Mouse (Mus musculus) adrenal gland, postnatal 4 days (tissue): ENCODE data around the gene Zfp383. TPM values are rescaled to one million over a fixed set of nuclear protein-coding genes. Genes with fewer than 3 reads are reported as not detected.
"Not testable (repeated sequence)": the region's sequence is repeated elsewhere in the genome, so short reads cannot be mapped to it uniquely, and the experiment has no call there.

Source experiments
- DNase-seq, 2 experiments: peaks; one replicate each; pipeline ENCODE4 v3.0.0; 2021 to 2022; ENCODE audit warnings: low spot score in 2 of 2, mixed read lengths in 2 of 2
- long read RNA-seq, 2 experiments: library from polyadenylated mRNA; stranded (forward); transcript quantifications; one replicate each; pipeline ENCODE4 v2.0.0; 2021
- total RNA-seq, 2 experiments: library from RNA; stranded (reverse); gene quantifications; 2 replicates each; pipeline ENCODE4 v1.2.3; 2021

The Zfp383 gene
- total RNA-seq, result 10 to 100 TPM; 11.0 to 12.1 TPM
- long read RNA-seq, experiment 1, partial matches to known transcripts, result 0 of 1 reads
- long read RNA-seq, experiment 1, other reads (novel, unspliced or antisense), result 1 of 1 reads
- long read RNA-seq, experiment 2, partial matches to known transcripts, result 0 of 2 reads
- long read RNA-seq, experiment 2, other reads (novel, unspliced or antisense), result 0 of 2 reads

DNA sequence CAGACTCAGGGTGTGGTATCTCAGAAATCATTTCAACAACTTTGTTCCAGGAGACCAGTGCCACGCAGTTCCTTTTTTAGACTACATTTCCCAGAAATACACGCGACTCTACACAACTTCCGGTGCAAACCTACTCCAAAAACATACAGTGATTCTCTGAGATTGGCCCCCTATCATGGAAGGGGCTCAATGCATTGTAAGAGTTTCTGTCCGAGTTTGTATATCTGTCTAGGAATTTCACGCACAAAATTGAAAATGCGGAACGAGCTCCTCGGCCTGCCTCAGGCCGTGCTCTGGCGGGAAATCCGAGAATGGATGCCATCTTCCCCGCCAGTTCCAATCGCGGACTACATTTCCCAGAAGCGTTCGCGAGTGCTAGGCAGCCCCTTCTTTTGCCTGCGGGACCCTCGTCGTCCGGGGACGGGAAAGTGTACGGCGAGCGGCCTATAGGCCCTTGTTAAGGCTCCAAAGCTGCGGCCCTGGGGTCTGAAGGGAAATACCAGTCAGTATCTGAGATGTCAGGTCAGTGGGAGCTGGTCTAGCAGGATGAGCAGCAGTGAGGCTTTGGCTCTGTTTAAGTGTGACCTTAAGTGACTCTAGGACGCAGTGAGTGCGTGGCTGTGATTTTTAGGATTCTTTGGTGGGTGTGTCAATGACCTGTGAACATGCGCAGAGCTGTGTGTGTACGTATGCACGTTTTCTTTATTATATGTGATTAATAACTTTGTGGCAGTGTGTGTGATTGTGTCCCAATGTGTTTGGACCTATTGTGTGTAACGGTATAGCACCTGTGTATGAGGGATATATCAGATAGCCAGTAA, at the start of gene Zfp383:
Zfp383 (plus strand) TSS at position 94 of the 821 bp plus-strand sequence.
- peak; percentile 44 to 61 for DNase-seq

DNA sequence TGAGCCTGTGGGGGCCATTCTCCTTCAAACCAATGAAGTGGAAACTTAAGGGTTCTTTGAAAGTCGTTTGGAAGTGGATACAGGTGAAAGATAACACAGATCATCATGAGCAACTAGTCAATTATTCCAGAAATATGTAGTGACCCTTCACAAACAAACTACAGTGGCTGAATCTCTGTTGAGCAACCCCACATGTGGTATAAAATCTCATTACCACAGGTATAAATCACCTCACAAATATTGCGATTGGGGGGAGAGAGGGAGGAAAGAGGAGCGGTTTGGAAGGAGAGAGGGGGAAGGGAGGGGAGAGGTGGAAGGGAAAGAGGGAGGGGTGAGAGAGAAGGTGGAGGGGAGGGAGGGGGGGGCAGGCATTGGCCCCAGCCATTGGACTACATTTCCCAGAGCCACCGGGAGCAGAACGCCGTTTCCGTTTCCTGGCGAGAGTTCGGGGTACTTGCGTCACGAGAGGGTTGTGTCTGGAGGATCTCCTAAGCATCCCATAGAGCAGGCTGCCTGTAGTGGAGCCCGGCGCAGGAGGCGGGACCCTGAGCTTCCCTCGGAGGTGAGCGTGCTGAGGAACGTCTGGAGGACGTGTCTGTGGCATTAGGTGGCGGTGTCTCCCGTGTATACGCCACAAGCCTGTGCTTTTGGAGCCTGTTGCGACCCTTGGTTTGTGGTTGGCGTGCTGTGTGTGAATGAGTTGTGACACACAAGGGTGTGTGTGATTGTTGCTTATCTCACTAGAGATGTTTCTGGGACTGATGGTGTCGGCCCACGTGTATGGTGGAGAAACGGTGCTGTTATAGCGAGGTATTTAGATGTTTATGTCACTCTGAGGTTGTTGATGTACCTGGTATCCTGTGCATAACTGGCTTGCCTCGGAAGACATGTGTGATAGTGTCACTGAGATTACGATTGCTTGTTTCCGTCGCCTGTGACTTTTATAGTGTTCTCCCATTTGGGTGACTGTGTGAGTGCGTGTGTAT, 48.2 kb upstream of the Zfp383 start, which contains the start of gene Zfp420:
Zfp420 (plus strand) TSS at position 448 of the 986 bp plus-strand sequence.
- DNase-seq, result peak; percentile 41 to 68

DNA sequence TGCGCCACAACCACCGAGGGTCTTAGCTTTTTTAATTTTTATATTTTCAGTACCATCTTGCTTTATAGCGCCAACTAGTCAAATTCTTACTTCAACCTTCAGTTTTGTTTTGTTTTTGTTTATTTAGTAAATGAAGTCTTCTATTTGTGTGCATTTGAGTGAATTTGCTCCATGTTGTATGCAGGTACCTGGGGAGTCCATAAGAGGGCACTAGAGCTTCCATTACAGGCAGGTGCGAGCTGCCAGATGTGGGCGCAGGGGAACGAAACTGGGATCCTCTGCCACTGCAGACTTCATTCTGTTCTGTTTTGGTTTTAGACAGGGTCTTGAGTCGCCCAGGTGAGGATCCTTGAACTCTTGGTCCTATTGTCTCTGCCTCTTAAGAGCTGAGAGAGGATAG, 46.4 kb upstream of the Zfp383 start:
- DNase-seq, result no peak

DNA sequence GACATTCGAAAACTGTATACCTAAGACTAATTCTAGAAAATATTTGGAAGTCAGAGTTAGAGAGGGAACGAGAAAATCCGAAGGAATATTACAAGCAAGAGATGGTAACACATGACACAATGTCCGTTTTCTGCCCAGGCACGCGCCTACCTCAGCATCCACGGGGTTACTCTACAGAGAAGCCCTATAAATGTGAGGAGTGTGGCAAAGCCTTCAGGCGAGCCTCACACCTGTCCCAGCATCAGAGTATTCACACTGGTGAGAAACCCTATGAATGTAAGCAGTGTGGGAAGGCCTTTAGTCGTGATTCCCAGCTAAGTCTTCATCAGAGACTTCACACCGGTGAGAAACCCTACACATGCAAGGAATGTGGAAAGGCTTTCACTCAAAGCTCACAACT, 33.8 kb upstream of the Zfp383 start:
- DNase-seq, result no peak

DNA sequence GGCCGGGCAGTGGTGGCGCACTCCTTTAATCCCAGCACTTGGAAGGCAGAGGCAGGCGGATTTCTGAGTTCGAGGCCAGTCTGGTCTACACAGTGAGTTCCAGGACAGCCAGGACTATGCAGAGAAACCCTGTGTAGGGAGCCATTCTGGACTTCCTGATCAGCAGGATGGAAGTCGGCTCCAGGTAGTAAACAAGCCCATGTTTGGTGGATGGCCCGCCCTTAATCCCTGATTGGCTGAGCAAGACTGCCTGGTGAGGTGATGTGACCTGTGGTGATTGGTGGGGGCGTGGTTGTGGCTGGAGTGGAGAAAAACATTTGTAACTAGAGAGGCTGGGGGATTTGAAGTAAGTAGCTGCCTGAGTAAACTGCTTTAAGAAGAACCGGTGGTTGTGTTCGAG, 30.5 kb upstream of the Zfp383 start:
- DNase-seq, result not testable (repeated sequence)

DNA sequence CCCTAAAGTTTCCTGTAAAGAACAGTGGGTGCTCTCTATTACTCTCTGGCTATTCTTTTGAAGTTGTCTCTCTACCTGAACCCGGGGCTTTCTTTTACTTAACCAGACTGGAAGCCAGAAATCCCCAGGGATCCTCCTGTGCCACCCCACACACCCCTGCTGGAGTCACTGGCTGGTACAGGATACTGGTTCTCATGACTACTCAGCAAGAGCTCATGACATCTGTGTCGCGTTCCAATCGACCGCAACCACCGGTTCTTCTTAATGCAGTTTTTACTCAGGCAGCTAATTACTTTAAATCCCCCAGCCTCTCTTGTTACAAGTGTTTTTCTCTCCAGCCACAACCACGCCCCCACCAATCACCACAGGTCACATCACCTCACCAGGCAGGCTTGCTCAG, 28.0 kb upstream of the Zfp383 start:
- no peak for DNase-seq

DNA sequence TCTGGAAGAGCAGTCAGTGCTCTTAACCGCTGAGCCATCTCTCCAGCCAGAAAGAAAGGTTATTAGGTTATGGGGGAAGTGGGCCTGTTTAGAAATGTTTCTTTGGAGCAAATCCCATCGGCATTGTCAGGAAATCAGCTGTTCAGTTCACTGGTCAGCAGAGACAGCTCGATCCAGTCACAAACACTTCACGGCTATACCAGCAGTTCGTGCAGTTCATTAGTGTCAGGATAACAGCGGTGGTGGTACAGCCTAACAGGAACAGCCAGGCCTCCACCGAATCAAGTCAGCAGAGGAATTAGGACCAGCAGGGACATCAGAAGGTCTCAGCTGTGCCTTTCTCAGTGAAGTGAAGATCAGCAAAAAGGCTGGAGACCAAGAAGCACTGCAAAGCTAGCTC, 27.1 kb upstream of the Zfp383 start:
- no peak for DNase-seq

DNA sequence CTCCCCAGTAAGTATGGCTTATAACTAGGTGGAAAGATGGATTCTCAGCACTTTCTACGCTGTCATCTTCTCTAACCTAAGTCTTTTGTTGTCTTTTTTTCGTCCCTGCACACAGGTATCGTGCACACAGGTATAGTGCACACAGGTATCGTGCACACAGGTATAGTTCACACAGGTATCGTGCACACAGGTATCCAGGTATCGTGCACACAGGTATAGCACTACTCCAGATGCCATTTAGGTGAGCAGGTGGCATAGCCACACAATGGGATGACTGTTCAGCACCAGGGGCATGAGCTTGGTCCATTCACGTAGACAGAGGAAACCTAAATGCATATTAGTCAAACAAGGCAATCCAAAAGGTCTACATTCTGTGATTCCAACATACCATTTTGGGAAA, 17.5 kb upstream of the Zfp383 start:
- DNase-seq, result no peak

DNA sequence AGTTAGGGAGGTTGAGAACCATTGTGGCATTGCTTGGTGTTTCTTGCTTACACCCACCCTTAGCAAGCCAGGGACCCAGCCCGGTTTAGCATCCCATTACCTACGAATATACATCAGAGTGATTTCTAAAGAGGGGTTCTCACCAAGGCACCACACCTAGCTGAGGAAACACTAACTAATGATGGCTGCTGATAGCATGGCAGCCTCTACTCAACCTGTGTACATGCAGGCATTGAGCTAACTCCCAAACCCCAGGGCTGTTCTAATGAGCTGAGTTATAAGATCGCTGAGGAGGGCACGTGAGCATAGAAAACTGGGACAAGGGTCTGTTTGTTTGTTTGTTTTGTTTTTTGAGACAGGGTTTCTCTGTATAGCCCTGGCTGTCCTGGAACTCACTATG, 15.3 kb upstream of the Zfp383 start:
- DNase-seq, result no peak

DNA sequence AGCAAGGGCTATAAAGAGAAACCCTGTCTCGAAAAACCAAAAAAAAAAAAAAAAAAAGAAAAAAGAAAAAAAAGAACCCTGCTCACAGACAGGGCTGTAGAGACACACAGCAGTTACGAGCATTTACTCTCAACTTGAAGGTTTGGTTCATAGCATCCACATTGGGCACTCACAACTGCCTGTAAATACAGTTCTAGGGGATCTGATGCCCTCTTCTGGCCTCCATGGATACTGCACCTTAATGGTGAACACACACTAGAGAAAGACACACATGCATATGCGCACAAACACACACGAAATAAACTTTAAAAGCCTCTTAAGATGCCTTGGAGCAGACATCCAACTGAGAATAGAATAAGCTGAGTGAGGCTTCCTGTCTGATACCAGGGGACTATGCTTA, 9.7 kb upstream of the Zfp383 start:
- no peak for DNase-seq

DNA sequence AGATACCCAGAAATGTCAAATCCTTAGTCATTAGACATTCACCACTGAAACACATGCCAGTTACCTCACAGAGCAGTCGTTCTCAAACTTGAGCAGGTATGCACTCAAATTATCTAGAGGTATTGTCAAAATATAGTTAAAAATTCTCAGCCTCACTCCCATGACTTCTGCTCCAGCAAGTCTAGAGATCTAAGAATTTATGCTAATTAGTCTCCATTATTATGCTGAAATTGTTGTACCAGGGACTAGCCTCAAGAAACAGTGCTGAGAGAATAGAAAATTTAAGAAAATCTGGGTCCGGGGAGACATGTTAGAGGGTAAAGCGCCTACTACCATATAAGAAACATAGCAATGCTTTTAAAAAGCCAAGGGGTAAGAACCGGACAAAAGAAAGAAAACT, 3.9 kb upstream of the Zfp383 start:
- DNase-seq, result no peak

DNA sequence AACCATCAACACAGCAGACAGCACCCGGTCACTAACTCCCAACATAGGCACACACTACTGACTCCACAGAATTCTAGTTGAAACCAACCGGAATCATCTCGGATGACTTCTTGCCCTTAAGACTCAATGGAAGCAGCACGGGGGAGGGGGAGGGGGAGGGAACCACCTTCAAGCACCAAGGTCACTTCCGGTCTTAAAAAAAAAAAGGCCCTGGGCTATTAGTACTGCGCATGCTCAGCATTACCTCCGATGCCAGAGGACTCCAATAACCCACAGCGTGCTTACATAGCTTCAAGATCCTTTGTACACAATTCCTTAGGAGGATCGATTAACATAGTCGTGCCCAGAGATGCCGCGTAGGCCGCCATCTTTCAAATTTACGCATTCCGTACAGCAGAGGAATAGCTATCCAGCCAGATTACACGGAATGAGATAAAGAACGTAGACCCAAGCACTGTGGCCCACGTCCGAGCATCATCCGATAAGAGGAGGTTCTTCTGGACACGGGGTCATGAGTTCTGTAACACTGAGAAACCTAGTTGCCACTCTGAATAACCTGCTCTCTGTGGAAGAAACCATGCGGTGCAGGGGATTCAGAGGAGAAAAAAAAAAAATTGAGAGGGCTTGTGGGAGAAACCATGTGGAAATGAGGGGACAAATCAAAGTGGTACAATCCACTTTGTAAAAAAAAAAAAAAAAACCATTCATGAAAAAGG, 1.9 kb upstream of the Zfp383 start, which contains the start of gene Zfp27:
Zfp27 (minus strand) TSS at position 607 of the 716 bp plus-strand sequence.
- DNase-seq, result peak in 1 of 2 experiments; percentile 29

DNA sequence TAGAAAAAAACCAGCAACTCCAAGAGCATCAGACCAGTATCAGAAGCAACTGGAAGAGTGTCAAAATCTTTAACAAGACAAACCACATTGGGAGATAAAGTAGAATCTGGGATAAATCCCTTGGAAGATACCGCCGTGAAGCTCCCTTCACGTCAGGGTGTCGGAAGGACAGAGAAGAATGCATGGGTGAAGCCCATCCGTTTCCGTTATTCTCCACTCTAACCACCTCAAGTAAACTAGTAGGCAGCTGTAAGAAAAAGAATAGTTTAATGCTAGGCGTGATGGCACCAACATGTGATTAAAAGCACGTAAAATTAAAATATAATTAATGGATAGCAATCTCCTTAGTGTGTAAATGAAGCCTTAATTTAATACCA, 1.4 kb upstream of the Zfp383 start:
- DNase-seq, result no peak

DNA sequence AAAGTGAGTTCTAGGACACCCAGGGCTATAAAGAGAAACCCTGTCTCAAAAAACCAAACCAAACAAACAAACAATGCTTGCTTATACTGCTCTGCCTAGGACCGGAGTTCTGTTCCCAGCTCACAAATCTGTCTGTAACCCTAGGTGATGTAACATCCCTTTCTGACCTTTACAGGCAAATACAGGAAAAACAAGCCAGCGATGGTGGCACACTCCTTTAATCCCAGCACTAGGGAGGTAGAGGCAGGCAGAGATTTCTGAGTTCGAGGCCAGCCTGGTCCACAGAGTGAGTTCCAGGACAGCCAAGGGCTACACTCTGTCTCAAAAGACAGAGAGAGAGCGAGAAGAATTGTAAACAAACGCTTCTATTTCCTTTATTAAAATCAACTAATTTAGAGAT, 817 bp upstream of the Zfp383 start:
- no peak for DNase-seq

DNA sequence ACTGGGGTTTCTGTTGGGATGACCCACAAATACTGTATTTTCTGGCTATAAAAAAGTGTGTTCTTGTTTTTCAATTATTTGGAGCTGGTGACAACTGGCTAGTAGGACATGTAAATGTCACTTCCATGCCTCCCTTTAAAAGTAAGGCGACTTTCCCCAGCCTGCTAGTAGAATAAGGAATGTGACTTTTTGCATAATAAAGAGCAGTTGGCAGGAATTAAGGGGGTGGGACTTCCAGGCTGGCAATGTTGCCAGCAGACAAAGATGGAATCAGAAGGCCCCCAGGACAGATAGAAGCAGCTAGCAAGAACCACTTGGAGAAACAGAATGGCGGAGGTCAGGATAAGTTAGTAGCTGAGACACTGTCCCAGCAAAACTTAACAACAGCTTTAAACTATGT, 2.2 kb downstream of the Zfp383 start:
- no peak for DNase-seq

DNA sequence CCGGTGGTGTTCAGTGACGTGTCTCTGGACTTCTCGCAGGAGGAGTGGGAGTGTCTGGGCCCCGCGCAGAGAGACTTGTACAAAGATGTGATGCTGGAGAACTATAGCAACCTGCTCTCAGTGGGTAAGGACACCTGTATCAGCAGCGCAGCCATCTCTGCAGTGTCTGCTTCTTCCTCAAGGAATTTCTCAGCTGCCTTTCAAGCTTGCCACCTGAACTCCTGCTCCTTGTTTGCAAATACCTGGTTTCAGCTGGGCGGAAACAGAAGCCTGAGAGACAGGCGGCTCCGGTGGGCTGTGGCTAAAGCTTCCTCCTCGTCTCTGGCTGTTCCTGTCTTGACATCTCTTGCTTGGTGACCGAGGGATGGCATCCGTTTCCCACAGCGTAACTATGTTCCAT, 4.1 kb downstream of the Zfp383 start:
- DNase-seq, result no peak

DNA sequence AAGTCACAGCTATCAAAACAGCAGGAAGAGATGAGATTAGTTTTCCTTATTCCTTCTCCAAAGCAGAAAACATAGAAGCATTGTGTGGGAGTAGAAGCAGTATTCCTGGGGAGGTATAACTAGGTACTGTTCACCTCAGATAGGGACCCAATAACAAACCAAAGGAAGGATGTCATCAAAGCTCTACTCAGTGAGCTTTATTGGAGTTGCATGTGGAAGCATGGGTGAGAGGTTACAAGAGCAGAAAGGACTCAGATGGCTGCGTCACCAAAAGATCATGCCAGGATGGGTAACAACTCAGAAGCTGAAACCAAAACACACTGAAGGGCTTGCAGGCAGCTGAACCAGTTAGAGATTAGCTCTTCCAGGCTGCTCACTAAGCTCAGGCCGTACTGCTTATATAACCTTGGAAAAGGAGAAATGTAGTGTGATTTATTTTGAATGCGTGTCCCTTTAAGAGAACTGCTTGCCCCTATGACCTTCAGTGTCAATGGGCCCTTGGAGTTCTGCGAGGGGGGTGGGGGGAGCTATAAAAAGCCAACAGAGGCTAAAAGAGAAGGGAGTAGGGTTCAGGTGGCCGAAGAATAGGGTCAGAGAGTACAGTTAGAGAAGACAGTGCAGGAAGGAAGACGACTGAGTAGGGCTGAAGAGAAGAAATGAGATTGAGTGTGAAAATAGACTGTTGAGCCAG, 9.5 kb downstream of the Zfp383 start:
- no peak for DNase-seq

DNA sequence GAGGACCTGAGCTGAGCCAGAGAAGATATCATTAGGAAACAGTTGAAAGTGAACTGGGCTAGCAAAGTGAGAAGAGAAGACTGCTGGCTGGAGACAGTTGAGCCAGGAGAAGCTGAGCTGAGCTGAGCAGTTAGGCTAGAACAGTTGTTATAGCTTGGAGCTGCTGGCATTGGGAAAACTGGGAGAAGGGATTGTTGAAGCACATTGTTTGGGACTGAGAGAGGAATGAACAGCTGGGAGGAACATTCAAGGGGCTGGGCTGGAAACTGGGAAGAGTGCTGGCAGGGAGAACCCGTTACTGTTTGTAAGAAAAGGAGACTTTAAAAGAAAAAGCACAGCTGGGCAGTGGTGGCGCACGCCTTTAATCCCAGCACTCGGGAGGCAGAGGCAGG, 10.0 kb downstream of the Zfp383 start:
- no peak for DNase-seq

DNA sequence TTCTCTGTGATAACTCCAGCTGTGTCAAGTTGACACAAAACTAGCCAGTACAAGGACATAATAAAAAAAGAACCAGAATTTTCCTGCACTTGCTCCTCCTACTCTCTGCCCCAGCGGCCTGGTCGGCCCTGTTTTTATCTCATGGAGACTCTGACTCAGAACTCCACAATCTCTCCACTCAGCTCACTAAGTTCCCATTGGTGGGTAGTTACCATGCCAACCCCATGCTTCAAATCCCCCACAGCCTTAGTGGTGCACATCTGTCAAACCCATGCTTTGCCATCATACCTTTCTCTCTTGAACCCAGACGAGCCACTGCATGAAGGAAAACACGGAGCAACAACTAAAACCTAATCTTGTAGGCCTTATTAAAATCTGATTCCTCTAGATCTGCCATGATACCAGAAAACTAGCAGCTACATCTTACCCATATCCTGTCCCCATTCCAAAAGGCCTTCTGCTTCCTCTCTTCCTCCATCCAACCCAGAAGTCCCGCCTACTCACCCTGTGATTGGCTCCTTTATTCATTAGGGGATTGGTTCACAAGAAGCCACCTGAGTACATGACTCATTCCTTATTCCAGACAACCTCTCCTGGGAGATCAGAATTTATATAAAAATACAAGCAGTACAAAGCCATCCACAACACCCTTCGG, 13.5 kb downstream of the Zfp383 start:
- DNase-seq, result no peak

DNA sequence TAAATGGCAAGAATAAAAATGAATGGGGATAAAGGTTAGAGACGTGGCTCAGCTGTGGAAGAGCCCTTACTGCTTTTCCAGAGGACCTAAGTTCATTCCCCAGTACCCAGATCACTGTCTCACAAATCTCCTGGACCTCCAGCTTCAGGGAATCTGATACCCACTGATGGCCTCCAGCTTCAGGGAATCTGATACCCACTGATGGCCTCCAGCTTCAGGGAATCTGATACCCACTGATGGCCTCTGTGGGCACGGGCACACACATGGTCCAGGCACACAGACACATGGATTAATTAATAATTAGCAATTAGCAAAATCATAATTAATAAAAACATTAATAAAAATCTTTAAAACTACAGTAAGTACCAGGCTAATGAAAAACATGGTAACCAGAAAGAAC, 14.8 kb downstream of the Zfp383 start:
- no peak for DNase-seq
